10 mouse cellular contexts compared by ENCODE assay signal in the genomic region with DNA sequence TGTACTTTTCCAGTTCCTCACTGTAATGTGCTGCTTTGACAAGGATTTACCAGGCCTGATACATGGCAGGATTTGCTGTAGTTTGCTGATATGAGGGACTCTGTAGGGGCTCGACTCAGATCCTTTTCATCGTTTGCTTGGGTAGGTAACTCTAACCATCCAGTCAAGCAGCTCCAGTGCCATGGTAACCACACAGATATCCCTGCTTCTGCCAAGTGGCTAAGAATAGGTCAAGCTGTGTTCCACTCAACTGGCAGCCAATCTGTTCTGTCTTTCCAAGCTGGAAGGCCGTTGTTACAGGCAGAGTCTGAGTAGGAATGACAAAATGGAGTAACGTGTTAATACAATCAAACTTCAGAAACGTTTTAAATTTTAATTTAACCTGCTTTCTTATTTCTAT.
DNase-seq lines count a peak whose midpoint lies in the region; ATAC-seq and TF ChIP-seq lines count a peak whose summit lies in the region.
"Had no signal": no experiment of that assay in that cellular context is flagged by ENCODE, and none has a peak within 500 bp of the region (broad histone marks: within the 10 kb centered on the region; RNA-seq: fewer than 3 reads in every experiment).

No protein-coding gene starts in this region.

- 41% methylated on average over 5 of the region's 5 CpGs for WGBS in hindbrain, embryonic 15.5 days

- H3K4me1 ChIP-seq in hindbrain, embryonic 15.5 days (replicated peaks): no peaks in the 10 kb centered on the region
- H3K4me1 ChIP-seq: embryonic facial prominence, embryonic 13.5 days; intestine, embryonic 15.5 days had no signal

- TF ChIP-seq CTCF in left cerebral cortex, adult 2 months (IDR thresholded peaks at IDR 0.05): no peak

- DNase-seq in left cerebral cortex, adult 11 months (ENCODE audit: low spot score): peak; percentile 1
- no peak for DNase-seq in left cerebral cortex, adult 2 months (ENCODE audit: extremely low spot score in 1 of 2, low spot score in 2 of 2)
- peak; percentile 59 to 71 for DNase-seq in cerebellum, postnatal 25 days
- DNase-seq in retina, embryonic 14.5 days (ENCODE audit: low spot score): peak; percentile 54
- no peak for DNase-seq in B cell, adult 2 months
- no peak for DNase-seq in lung, postnatal 25 days (ENCODE audit: low spot score)
- DNase-seq: lung, adult 2 months had no signal

- H3K36me3 ChIP-seq in hindbrain, embryonic 15.5 days: no peaks in the 10 kb centered on the region
- H3K36me3 ChIP-seq: embryonic facial prominence, embryonic 13.5 days; intestine, embryonic 15.5 days had no signal

- no peak overlapping the region for H3K9ac ChIP-seq in hindbrain, embryonic 15.5 days
- H3K9ac ChIP-seq: embryonic facial prominence, embryonic 13.5 days; intestine, embryonic 15.5 days had no signal

- no peak overlapping the region for H3K27ac ChIP-seq in left cerebral cortex, adult 2 months
- H3K27ac ChIP-seq in hindbrain, embryonic 15.5 days (replicated peaks): no peak overlapping the region
- H3K27ac ChIP-seq: embryonic facial prominence, embryonic 13.5 days; intestine, embryonic 15.5 days had no signal

- H3K27me3 ChIP-seq in hindbrain, embryonic 15.5 days: no peaks in the 10 kb centered on the region
- H3K27me3 ChIP-seq: embryonic facial prominence, embryonic 13.5 days; intestine, embryonic 15.5 days had no signal

- no peak overlapping the region for H3K4me2 ChIP-seq in hindbrain, embryonic 15.5 days
- H3K4me2 ChIP-seq: embryonic facial prominence, embryonic 13.5 days; intestine, embryonic 15.5 days had no signal

- no peak overlapping the region for H3K4me3 ChIP-seq in left cerebral cortex, adult 2 months
- H3K4me3 ChIP-seq in hindbrain, embryonic 15.5 days: no peak overlapping the region
- H3K4me3 ChIP-seq: embryonic facial prominence, embryonic 13.5 days; intestine, embryonic 15.5 days had no signal

- intact Hi-C loops in left cerebral cortex, adult 2 months (cut with DNase I): no loop called here

- ATAC-seq in hindbrain, embryonic 15.5 days (ENCODE audit: low FRiP score, low read depth): peak; percentile 88
- ATAC-seq: intestine, embryonic 15.5 days had no signal

- no peaks in the 10 kb centered on the region for H3K9me3 ChIP-seq in hindbrain, embryonic 15.5 days
- H3K9me3 ChIP-seq: embryonic facial prominence, embryonic 13.5 days; intestine, embryonic 15.5 days had no signal

Comparison
In these comparisons a context has a peak if more than half of its experiments do, and no peak if none do; other contexts are left out.
1. DNase-seq: peak in left cerebral cortex, adult 11 months (single experiment), cerebellum, postnatal 25 days (2 of 2) and retina, embryonic 14.5 days (single experiment); none in left cerebral cortex, adult 2 months (0 of 2), B cell, adult 2 months (0 of 2) and lung, postnatal 25 days (single experiment).